Mouse (Mus musculus): ENCODE data around the gene Zdhhc7.

Zdhhc7 gene

GRCm38 (mm10) chr8:120114315-120114841 lies 13.1 kb upstream of the Zdhhc7 start:
- in situ Hi-C loops (cut with MboI) = no loop called here

- in situ Hi-C loops (cut with MboI) = no loop called here
Measured at GRCm38 (mm10) chr8:120113758-120114255, 12.5 kb upstream of the Zdhhc7 start, which contains the start of gene 6430548M08Rik. 6430548M08Rik (plus strand) TSS chr8:120114152.

GRCm38 (mm10) chr8:120113306-120113705 lies 12.0 kb upstream of the Zdhhc7 start:
- in situ Hi-C loops (cut with MboI) = no loop called here

- in situ Hi-C loops (cut with MboI) = no loop called here
Measured at GRCm38 (mm10) chr8:120112535-120112934, 11.3 kb upstream of the Zdhhc7 start.

- in situ Hi-C loops (cut with MboI) = no loop called here
Measured at GRCm38 (mm10) chr8:120111382-120111781, 10.1 kb upstream of the Zdhhc7 start.

GRCm38 (mm10) chr8:120110966-120111365 lies 9.7 kb upstream of the Zdhhc7 start:
- in situ Hi-C loops (cut with MboI) = no loop called here

GRCm38 (mm10) chr8:120109149-120109548 lies 7.9 kb upstream of the Zdhhc7 start:
- in situ Hi-C loops (cut with MboI) = no loop called here

- in situ Hi-C loops (cut with MboI) = no loop called here
Measured at GRCm38 (mm10) chr8:120104721-120105272, 3.5 kb upstream of the Zdhhc7 start.

- in situ Hi-C loops (cut with MboI) = no loop called here
Measured at GRCm38 (mm10) chr8:120103916-120104315, 2.6 kb upstream of the Zdhhc7 start.

- in situ Hi-C loops (cut with MboI) = no loop called here
Measured at GRCm38 (mm10) chr8:120100388-120101067, 754 bp downstream of the Zdhhc7 start.

- in situ Hi-C loops (cut with MboI) = no loop called here
Measured at GRCm38 (mm10) chr8:120096486-120096885, 4.8 kb downstream of the Zdhhc7 start.

- in situ Hi-C loops (cut with MboI) = no loop called here
Measured at GRCm38 (mm10) chr8:120094801-120095200, 6.5 kb downstream of the Zdhhc7 start.

- in situ Hi-C loops (cut with MboI) = no loop called here
Measured at GRCm38 (mm10) chr8:120093103-120093502, 8.2 kb downstream of the Zdhhc7 start.

GRCm38 (mm10) chr8:120091032-120091431 lies 10.2 kb downstream of the Zdhhc7 start:
- in situ Hi-C loops (cut with MboI) = no loop called here

- in situ Hi-C loops (cut with MboI) = no loop called here
Measured at GRCm38 (mm10) chr8:120089511-120089910, 11.8 kb downstream of the Zdhhc7 start.

GRCm38 (mm10) chr8:120084783-120085182 lies 16.5 kb downstream of the Zdhhc7 start:
- in situ Hi-C loops (cut with MboI) = no loop called here

- in situ Hi-C loops (cut with MboI) = no loop called here
Measured at GRCm38 (mm10) chr8:120083261-120083660, 18.0 kb downstream of the Zdhhc7 start.

GRCm38 (mm10) chr8:120079361-120079760 lies 21.9 kb downstream of the Zdhhc7 start:
- in situ Hi-C loops (cut with MboI) = no loop called here

GRCm38 (mm10) chr8:120078080-120078479 lies 23.2 kb downstream of the Zdhhc7 start:
- in situ Hi-C loops (cut with MboI) = no loop called here

GRCm38 (mm10) chr8:120075347-120075746 lies 25.9 kb downstream of the Zdhhc7 start:
- in situ Hi-C loops (cut with MboI) = no loop called here

GRCm38 (mm10) chr8:120074516-120074915 lies 26.8 kb downstream of the Zdhhc7 start:
- in situ Hi-C loops (cut with MboI) = no loop called here

GRCm38 (mm10) chr8:120072827-120073226 lies 28.5 kb downstream of the Zdhhc7 start:
- in situ Hi-C loops (cut with MboI) = no loop called here

- in situ Hi-C loops (cut with MboI) = no loop called here
Measured at GRCm38 (mm10) chr8:120072259-120072658, 29.0 kb downstream of the Zdhhc7 start.
